Mouse (Mus musculus): ENCODE measurements around the gene Aox2. TPM values are rescaled to one million over a fixed set of nuclear protein-coding genes. Genes with fewer than 3 reads are reported as not detected.

Gene Aox2
- polyA plus RNA-seq, 1 experiment from 2014 or later = not detected

GRCm38 (mm10) chr1:58311221-58311864 is 33.2 kb downstream of the Aox2 start:
- DNase-seq (ENCODE audit: low spot score, missing footprints) = no peak
- Histone ChIP-seq H3K27me3 (ENCODE audit: control insufficient read depth, insufficient read depth, low read length) (no peaks in the 10 kb centered on the region), H3K4me3 (ENCODE audit: low read depth, low read length) (no peak overlapping the region), H3K4me2 (no peak overlapping the region), H3K9me3 (ENCODE audit: control insufficient read depth, low read length) (no peaks in the 10 kb centered on the region), H3K27ac (ENCODE audit: low read depth, low read length) (no peak overlapping the region), H3K9ac (ENCODE audit: low read length) (no peak overlapping the region), H3K36me3 (ENCODE audit: control insufficient read depth, insufficient read depth, low read length) (no peaks in the 10 kb centered on the region), H3K4me1 (ENCODE audit: control insufficient read depth, insufficient read depth, low read length) (no peaks in the 10 kb centered on the region)
- ATAC-seq (ENCODE audit: low FRiP score) = no peak
- WGBS = 87% methylated on average over 7 of the region's 7 CpGs

DNA sequence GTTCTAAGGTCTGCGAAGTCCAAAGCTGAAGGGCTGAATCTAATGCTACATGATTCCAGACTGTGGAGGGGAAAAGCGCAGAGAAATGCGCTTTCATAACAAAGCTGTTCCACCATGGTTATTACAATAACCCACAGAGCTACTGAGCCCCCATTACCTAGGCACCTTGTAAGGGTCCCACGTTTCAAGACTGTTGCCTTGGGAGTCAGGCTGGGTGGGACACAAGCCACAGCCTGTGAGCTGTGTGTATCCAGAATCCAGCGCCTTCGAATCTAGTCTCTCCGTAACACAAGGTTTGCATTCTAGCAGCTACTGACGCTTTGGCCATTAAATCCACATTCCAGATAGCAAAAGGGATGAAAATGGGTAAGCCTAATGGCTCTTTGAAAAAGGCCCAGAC is 35.0 kb downstream of the Aox2 start:
- 92% methylated on average over 8 of the region's 8 CpGs for WGBS
- Histone ChIP-seq H3K27me3 (ENCODE audit: control insufficient read depth, insufficient read depth, low read length) (no peaks in the 10 kb centered on the region), H3K4me2 (no peak overlapping the region), H3K27ac (ENCODE audit: low read depth, low read length) (no peak overlapping the region), H3K4me3 (ENCODE audit: low read depth, low read length) (no peak overlapping the region), H3K36me3 (ENCODE audit: control insufficient read depth, insufficient read depth, low read length) (no peaks in the 10 kb centered on the region), H3K9me3 (ENCODE audit: control insufficient read depth, low read length) (no peaks in the 10 kb centered on the region), H3K4me1 (ENCODE audit: control insufficient read depth, insufficient read depth, low read length) (no peaks in the 10 kb centered on the region), H3K9ac (ENCODE audit: low read length) (no peak overlapping the region)
- ATAC-seq (ENCODE audit: low FRiP score) = no peak
- DNase-seq (ENCODE audit: low spot score, missing footprints) = no peak

- H3K4me1 ChIP-seq (ENCODE audit: control insufficient read depth, insufficient read depth, low read length) = no peaks in the 10 kb centered on the region
- ATAC-seq (ENCODE audit: low FRiP score) (no peak), DNase-seq (ENCODE audit: low spot score, missing footprints) (no peak)
- no peak overlapping the region for H3K4me3 ChIP-seq (ENCODE audit: low read depth, low read length)
- H3K9ac ChIP-seq (ENCODE audit: low read length) = no peak overlapping the region
- H3K27me3 ChIP-seq (ENCODE audit: control insufficient read depth, insufficient read depth, low read length) = no peaks in the 10 kb centered on the region
- H3K36me3 ChIP-seq (ENCODE audit: control insufficient read depth, insufficient read depth, low read length) = no peaks in the 10 kb centered on the region
- no peak overlapping the region for H3K4me2 ChIP-seq
- H3K9me3 ChIP-seq (ENCODE audit: control insufficient read depth, low read length) = no peaks in the 10 kb centered on the region
- no peak overlapping the region for H3K27ac ChIP-seq (ENCODE audit: low read depth, low read length)
- WGBS = 74% methylated on average over 6 of the region's 6 CpGs
Observed at GRCm38 (mm10) chr1:58315532-58315931, 37.4 kb downstream of the Aox2 start.

- no peaks in the 10 kb centered on the region for H3K9me3 ChIP-seq (ENCODE audit: control insufficient read depth, low read length)
- DNase-seq (ENCODE audit: low spot score, missing footprints) (no peak), ATAC-seq (ENCODE audit: low FRiP score) (no peak)
- no peak overlapping the region for H3K4me3 ChIP-seq (ENCODE audit: low read depth, low read length)
- no peaks in the 10 kb centered on the region for H3K36me3 ChIP-seq (ENCODE audit: control insufficient read depth, insufficient read depth, low read length)
- H3K4me2 ChIP-seq = peak overlapping the region; percentile 23; the same call in 1 of the 2 replicates
- peak overlapping the region; percentile 13 for H3K9ac ChIP-seq (ENCODE audit: low read length)
- H3K4me1 ChIP-seq (ENCODE audit: control insufficient read depth, insufficient read depth, low read length) = no peaks in the 10 kb centered on the region
- H3K27me3 ChIP-seq (ENCODE audit: control insufficient read depth, insufficient read depth, low read length) = no peaks in the 10 kb centered on the region
- WGBS = 42% methylated on average over 4 of the region's 4 CpGs
- no peak overlapping the region for H3K27ac ChIP-seq (ENCODE audit: low read depth, low read length)
Observed at GRCm38 (mm10) chr1:58333222-58333621, 55.1 kb downstream of the Aox2 start.

DNA sequence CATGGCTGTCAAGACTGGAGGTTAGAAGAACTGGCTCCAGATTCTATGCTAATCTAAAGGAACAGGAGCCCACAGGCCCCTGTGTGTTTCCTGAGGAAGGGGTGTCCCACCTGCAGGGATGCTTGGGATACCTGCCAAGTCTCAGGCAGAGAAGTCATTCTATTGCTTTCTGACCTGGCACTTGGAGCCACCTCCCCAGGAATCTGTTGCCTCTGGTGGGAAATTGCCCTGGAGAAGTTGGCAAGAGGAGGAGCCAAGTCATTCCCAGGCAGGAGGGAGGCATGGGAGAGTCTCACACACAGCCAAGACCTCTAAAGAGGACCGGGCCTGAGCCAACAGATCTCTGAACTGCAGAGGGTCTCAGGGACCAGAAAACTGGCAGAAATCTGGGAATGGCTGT is 61.8 kb downstream of the Aox2 start:
- H3K4me3 ChIP-seq (ENCODE audit: low read depth, low read length) = no peak overlapping the region
- no peaks in the 10 kb centered on the region for H3K9me3 ChIP-seq (ENCODE audit: control insufficient read depth, low read length)
- no peak overlapping the region for H3K27ac ChIP-seq (ENCODE audit: low read depth, low read length)
- ATAC-seq (ENCODE audit: low FRiP score) = no peak
- peak; percentile 19 for DNase-seq (ENCODE audit: low spot score, missing footprints)
- H3K4me1 ChIP-seq (ENCODE audit: control insufficient read depth, insufficient read depth, low read length) = no peaks in the 10 kb centered on the region
- no peaks in the 10 kb centered on the region for H3K27me3 ChIP-seq (ENCODE audit: control insufficient read depth, insufficient read depth, low read length)
- WGBS = 71% methylated on average over 1 of the region's 1 CpGs
- no peak overlapping the region for H3K4me2 ChIP-seq
- no peaks in the 10 kb centered on the region for H3K36me3 ChIP-seq (ENCODE audit: control insufficient read depth, insufficient read depth, low read length)
- H3K9ac ChIP-seq (ENCODE audit: low read length) = no peak overlapping the region

GRCm38 (mm10) chr1:58341576-58341975 is 63.5 kb downstream of the Aox2 start:
- WGBS = 51% methylated on average over 7 of the region's 7 CpGs
- no peak overlapping the region for H3K4me3 ChIP-seq (ENCODE audit: low read depth, low read length)
- H3K4me2 ChIP-seq = no peak overlapping the region
- H3K4me1 ChIP-seq (ENCODE audit: control insufficient read depth, insufficient read depth, low read length) = no peaks in the 10 kb centered on the region
- no peaks in the 10 kb centered on the region for H3K9me3 ChIP-seq (ENCODE audit: control insufficient read depth, low read length)
- ATAC-seq (ENCODE audit: low FRiP score) (no peak), DNase-seq (ENCODE audit: low spot score, missing footprints) (peak; percentile 57)
- no peak overlapping the region for H3K27ac ChIP-seq (ENCODE audit: low read depth, low read length)
- no peaks in the 10 kb centered on the region for H3K27me3 ChIP-seq (ENCODE audit: control insufficient read depth, insufficient read depth, low read length)
- H3K36me3 ChIP-seq (ENCODE audit: control insufficient read depth, insufficient read depth, low read length) = no peaks in the 10 kb centered on the region
- H3K9ac ChIP-seq (ENCODE audit: low read length) = no peak overlapping the region

DNA sequence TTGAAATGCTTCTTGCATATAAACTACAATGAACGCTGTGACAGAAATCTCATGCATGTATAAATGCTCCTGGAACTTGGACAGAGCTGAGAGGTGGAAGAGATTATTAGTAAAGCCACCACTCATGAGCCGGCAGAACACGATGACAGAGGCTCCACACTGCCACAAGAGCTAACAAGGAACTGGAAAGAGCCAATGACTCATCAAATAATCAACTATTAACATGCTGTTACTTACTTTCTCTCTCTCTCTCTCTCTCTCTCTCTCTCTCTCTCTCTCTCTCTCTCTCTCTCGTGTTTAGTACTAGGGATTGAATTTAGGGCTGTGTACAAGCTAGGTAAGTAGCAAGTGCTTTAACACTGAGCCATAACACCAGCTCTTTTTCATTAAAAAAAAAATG is 65.7 kb downstream of the Aox2 start:
- H3K4me1 ChIP-seq (ENCODE audit: control insufficient read depth, insufficient read depth, low read length) = no peaks in the 10 kb centered on the region
- no peaks in the 10 kb centered on the region for H3K27me3 ChIP-seq (ENCODE audit: control insufficient read depth, insufficient read depth, low read length)
- no peak overlapping the region for H3K4me2 ChIP-seq
- H3K4me3 ChIP-seq (ENCODE audit: low read depth, low read length) = no peak overlapping the region
- no peak overlapping the region for H3K9ac ChIP-seq (ENCODE audit: low read length)
- no peak for DNase-seq (ENCODE audit: low spot score, missing footprints)
- no peak overlapping the region for H3K27ac ChIP-seq (ENCODE audit: low read depth, low read length)
- ATAC-seq (ENCODE audit: low FRiP score) = no peak
- 89% methylated on average over 4 of the region's 4 CpGs for WGBS
- H3K36me3 ChIP-seq (ENCODE audit: control insufficient read depth, insufficient read depth, low read length) = no peaks in the 10 kb centered on the region
- no peaks in the 10 kb centered on the region for H3K9me3 ChIP-seq (ENCODE audit: control insufficient read depth, low read length)

DNA sequence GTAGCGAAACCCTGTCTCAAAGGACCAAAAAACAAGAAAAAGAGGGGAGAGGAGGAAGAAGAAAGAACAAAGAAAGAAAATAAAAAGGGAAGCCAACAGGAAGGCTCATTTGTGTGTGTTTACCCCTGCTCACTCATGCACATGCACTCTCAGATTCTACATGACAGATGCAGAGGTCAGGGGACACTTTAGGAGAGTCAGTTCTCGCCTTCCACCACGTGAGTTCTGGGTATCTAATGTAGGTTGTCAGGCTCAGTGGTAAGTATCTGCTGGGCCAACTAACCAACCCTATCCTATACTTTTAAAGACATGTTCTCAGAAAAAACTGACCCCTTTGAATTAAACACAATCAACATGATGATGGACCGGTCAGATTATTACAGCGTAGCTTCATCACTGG is 66.4 kb downstream of the Aox2 start:
- H3K36me3 ChIP-seq (ENCODE audit: control insufficient read depth, insufficient read depth, low read length) = no peaks in the 10 kb centered on the region
- no peak overlapping the region for H3K4me3 ChIP-seq (ENCODE audit: low read depth, low read length)
- H3K9ac ChIP-seq (ENCODE audit: low read length) = no peak overlapping the region
- no peaks in the 10 kb centered on the region for H3K27me3 ChIP-seq (ENCODE audit: control insufficient read depth, insufficient read depth, low read length)
- no peaks in the 10 kb centered on the region for H3K9me3 ChIP-seq (ENCODE audit: control insufficient read depth, low read length)
- 90% methylated on average over 5 of the region's 5 CpGs for WGBS
- ATAC-seq (ENCODE audit: low FRiP score) = no peak
- no peak overlapping the region for H3K27ac ChIP-seq (ENCODE audit: low read depth, low read length)
- no peaks in the 10 kb centered on the region for H3K4me1 ChIP-seq (ENCODE audit: control insufficient read depth, insufficient read depth, low read length)
- DNase-seq (ENCODE audit: low spot score, missing footprints) = peak; percentile 51
- no peak overlapping the region for H3K4me2 ChIP-seq

GRCm38 (mm10) chr1:58346159-58346558 is 68.0 kb downstream of the Aox2 start:
- ATAC-seq (ENCODE audit: low FRiP score) (no peak), DNase-seq (ENCODE audit: low spot score, missing footprints) (peak; percentile 23)
- H3K36me3 ChIP-seq (ENCODE audit: control insufficient read depth, insufficient read depth, low read length) = no peaks in the 10 kb centered on the region
- no peak overlapping the region for H3K4me3 ChIP-seq (ENCODE audit: low read depth, low read length)
- H3K27ac ChIP-seq (ENCODE audit: low read depth, low read length) = no peak overlapping the region
- H3K4me1 ChIP-seq (ENCODE audit: control insufficient read depth, insufficient read depth, low read length) = no peaks in the 10 kb centered on the region
- H3K4me2 ChIP-seq = no peak overlapping the region
- 96% methylated on average over 14 of the region's 14 CpGs for WGBS
- H3K9me3 ChIP-seq (ENCODE audit: control insufficient read depth, low read length) = no peaks in the 10 kb centered on the region
- no peak overlapping the region for H3K9ac ChIP-seq (ENCODE audit: low read length)
- H3K27me3 ChIP-seq (ENCODE audit: control insufficient read depth, insufficient read depth, low read length) = no peaks in the 10 kb centered on the region
